Mouse (Mus musculus): ENCODE measurements around the gene Tmcc3.

DNA sequence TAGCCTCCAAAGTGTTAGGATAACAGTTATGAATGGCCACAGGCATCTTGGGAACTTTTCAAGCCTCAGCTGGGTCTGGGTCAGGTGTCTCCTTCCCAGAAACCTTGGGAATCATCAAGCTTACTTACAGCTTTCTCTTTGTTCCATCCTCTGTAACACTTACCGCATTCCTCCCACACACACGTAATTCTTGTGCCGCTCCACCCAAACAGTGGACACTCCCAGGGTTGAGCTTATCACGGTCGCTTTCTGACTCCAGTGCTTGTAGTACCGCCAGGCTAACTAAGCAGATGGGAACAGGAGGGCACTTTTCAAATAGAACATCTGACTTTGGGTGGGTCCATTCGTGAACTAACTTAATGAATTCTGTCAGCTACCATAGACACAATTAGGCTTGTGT lies 249.6 kb downstream of the Tmcc3 start:
- TF ChIP-seq HCFC1 (IDR thresholded peaks at IDR 0.05; ENCODE audit: borderline replicate concordance, insufficient read depth, low read length), result no peak
- no peak for TF ChIP-seq CHD2 (IDR thresholded peaks at IDR 0.05; ENCODE audit: low read depth, low read length)
- TF ChIP-seq ZNF384 (IDR thresholded peaks at IDR 0.05; ENCODE audit: low read depth, low read length), result no peak
